Mouse (Mus musculus) cortical plate, adult 2 months (tissue): ENCODE results near the gene Dlst.

Experiments used
- CTCF ChIP-seq: fragments of 200-500 bp; IDR thresholded peaks from 2 replicates; pipeline ENCODE4 v1.5.1; 2011; ENCODE audit warnings: mild to moderate bottlenecking, control low read depth, low read length; ENCODE audit not compliant: insufficient read depth; ENCODE audit errors: extremely low read depth
- POLR2A ChIP-seq: fragments of 200-500 bp; IDR thresholded peaks from 2 replicates; pipeline ENCODE4 v1.6.1; 2011; ENCODE audit warnings: mild to moderate bottlenecking, low read length, control low read depth; ENCODE audit not compliant: insufficient read depth; ENCODE audit errors: extremely low read depth

- no peak for TF ChIP-seq POLR2A
- no peak for TF ChIP-seq CTCF
Observed at GRCm38 (mm10) chr12:85124751-85125150, 14.1 kb downstream of the Dlst start.
